Mouse (Mus musculus): ENCODE measurements around the gene Dffa. TPM values are rescaled to one million over a fixed set of nuclear protein-coding genes. Genes with fewer than 3 reads are reported as not detected.
A peak's percentile ranks its signal among the peaks of the same experiment; 100 is the strongest.

Dffa gene
- polyA plus RNA-seq, 1 experiment = 12.4 TPM

GRCm38 (mm10) chr4:149145151-149145550, 41.2 kb downstream of the Dffa start:
- TF ChIP-seq POLR2A (IDR thresholded peaks at IDR 0.05; ENCODE audit: borderline replicate concordance, control insufficient read depth, low read depth, low read length) (no peak), CTCF (IDR thresholded peaks at IDR 0.05; ENCODE audit: control insufficient read depth, insufficient read depth, low read length) (no peak)
- 90% methylated on average over 4 of the region's 4 CpGs for WGBS
- no peak overlapping the region for H3K4me3 ChIP-seq (replicated peaks; ENCODE audit: control insufficient read depth, low read depth, low read length)
- H3K4me1 ChIP-seq (ENCODE audit: control insufficient read depth, insufficient read depth, low read length) = peaks cover 1% of the 10 kb centered on the region; the same call in 1 of the 2 replicates
- H3K27ac ChIP-seq (ENCODE audit: control insufficient read depth, insufficient read depth, low read depth, low read length, poor library complexity) = no peak overlapping the region

DNA sequence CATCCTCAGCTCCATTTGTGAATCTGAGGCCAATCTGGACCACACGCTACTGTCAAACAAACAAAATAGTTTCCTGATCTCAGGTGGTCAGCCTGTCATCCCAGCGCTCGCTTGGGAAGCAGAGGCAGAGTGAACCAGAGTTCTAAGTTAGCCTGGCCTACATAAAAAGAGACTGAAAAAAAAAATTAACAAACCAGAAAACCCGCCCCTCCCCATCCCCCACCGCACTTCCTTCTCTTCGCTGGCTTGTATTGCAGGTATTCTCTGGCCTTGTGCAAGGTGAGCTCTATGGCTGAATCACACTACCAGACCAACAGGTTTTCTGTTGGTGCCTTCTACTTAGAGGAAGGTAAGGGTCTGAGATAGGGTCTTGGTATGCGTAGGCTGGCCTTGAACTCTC, 43.6 kb downstream of the Dffa start:
- WGBS = 43% methylated on average over 7 of the region's 7 CpGs
- Histone ChIP-seq H3K4me3 (replicated peaks; ENCODE audit: control insufficient read depth, low read depth, low read length) (no peak overlapping the region), H3K27ac (ENCODE audit: control insufficient read depth, insufficient read depth, low read depth, low read length, poor library complexity) (peak overlapping the region; percentile 86), H3K4me1 (ENCODE audit: control insufficient read depth, insufficient read depth, low read length) (peaks cover 4% of the 10 kb centered on the region; the same call in 1 of the 2 replicates)
- TF ChIP-seq POLR2A (IDR thresholded peaks at IDR 0.05; ENCODE audit: borderline replicate concordance, control insufficient read depth, low read depth, low read length) = no peak
- TF ChIP-seq CTCF (IDR thresholded peaks at IDR 0.05; ENCODE audit: control insufficient read depth, insufficient read depth, low read length) = no peak

GRCm38 (mm10) chr4:149148084-149148483, 44.1 kb downstream of the Dffa start:
- Histone ChIP-seq H3K4me3 (replicated peaks; ENCODE audit: control insufficient read depth, low read depth, low read length) (no peak overlapping the region), H3K27ac (ENCODE audit: control insufficient read depth, insufficient read depth, low read depth, low read length, poor library complexity) (peak overlapping the region; percentile 86), H3K4me1 (ENCODE audit: control insufficient read depth, insufficient read depth, low read length) (peaks cover 5% of the 10 kb centered on the region; the same call in 1 of the 2 replicates)
- no peak for TF ChIP-seq CTCF (IDR thresholded peaks at IDR 0.05; ENCODE audit: control insufficient read depth, insufficient read depth, low read length)
- no peak for TF ChIP-seq POLR2A (IDR thresholded peaks at IDR 0.05; ENCODE audit: borderline replicate concordance, control insufficient read depth, low read depth, low read length)
- WGBS = 42% methylated on average over 4 of the region's 4 CpGs

DNA sequence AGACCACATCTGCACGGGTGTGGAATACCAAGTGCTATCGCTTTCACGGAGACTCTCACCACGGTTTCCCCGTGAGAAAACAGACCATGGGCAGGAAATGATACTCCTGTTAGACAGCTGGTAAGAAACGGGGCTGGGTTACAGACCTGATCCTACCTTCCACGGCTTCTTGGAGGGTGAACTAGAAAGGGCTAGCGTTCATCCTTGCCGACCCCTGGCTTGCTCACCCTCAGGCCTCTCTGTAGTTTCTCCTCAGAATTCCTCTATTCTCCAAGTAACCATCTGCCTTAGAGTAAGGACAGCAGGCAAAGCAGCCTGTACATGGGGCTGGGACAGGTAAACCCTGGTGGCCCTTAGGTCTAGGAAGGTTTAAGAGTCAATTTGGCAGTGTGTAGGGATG, 45.2 kb downstream of the Dffa start:
- 53% methylated on average over 9 of the region's 9 CpGs for WGBS
- H3K27ac ChIP-seq (ENCODE audit: control insufficient read depth, insufficient read depth, low read depth, low read length, poor library complexity) = peak overlapping the region; percentile 43
- H3K4me3 ChIP-seq (replicated peaks; ENCODE audit: control insufficient read depth, low read depth, low read length) = no peak overlapping the region
- TF ChIP-seq CTCF (IDR thresholded peaks at IDR 0.05; ENCODE audit: control insufficient read depth, insufficient read depth, low read length) (no peak), POLR2A (IDR thresholded peaks at IDR 0.05; ENCODE audit: borderline replicate concordance, control insufficient read depth, low read depth, low read length) (no peak)
- peaks cover 5% of the 10 kb centered on the region; the same call in 1 of the 2 replicates for H3K4me1 ChIP-seq (ENCODE audit: control insufficient read depth, insufficient read depth, low read length)

DNA sequence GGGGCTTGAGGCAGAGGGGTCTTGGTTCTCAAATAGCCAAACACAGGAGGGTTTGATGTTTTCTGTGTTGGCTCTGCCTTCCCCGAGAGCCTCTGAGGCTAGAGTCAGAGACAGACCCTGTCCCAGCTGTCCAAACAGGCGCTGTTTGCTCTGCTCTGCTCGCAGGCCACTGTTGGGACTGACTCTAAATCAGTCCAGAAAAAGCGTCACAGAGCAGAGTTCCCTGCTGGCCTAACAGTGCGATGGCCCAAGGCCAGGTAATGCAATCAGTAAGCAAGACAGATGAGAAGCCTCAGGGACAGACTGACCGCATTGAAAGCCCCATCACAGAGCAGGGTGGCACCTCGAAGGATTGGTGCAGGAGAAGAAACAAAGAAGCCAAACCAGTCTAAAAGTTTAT, 45.7 kb downstream of the Dffa start:
- Histone ChIP-seq H3K27ac (ENCODE audit: control insufficient read depth, insufficient read depth, low read depth, low read length, poor library complexity) (no peak overlapping the region), H3K4me1 (ENCODE audit: control insufficient read depth, insufficient read depth, low read length) (peaks cover 5% of the 10 kb centered on the region; the same call in 1 of the 2 replicates), H3K4me3 (replicated peaks; ENCODE audit: control insufficient read depth, low read depth, low read length) (no peak overlapping the region)
- 81% methylated on average over 7 of the region's 7 CpGs for WGBS
- TF ChIP-seq CTCF (IDR thresholded peaks at IDR 0.05; ENCODE audit: control insufficient read depth, insufficient read depth, low read length) (no peak), POLR2A (IDR thresholded peaks at IDR 0.05; ENCODE audit: borderline replicate concordance, control insufficient read depth, low read depth, low read length) (no peak)

DNA sequence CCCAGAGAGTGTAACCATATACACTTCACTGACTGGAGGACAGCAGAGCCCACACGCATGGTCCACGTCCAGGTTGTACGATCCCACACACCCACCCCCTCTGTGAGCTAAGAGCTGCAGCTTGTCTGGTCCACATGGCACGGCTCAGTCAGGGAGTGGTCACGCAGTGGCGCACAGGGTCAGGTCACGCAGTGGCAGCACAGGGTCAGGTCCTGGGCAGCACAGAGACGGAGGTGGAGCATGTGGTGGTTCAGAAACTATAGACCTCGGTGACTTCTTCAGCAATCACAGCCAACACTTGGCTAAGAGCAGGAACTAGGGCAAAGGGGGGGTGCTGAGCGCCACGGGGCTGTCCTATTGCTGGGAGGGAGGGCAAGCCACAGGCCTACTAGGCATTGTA, 46.3 kb downstream of the Dffa start:
- TF ChIP-seq CTCF (IDR thresholded peaks at IDR 0.05; ENCODE audit: control insufficient read depth, insufficient read depth, low read length) (no peak), POLR2A (IDR thresholded peaks at IDR 0.05; ENCODE audit: borderline replicate concordance, control insufficient read depth, low read depth, low read length) (no peak)
- H3K27ac ChIP-seq (ENCODE audit: control insufficient read depth, insufficient read depth, low read depth, low read length, poor library complexity) = peak overlapping the region; percentile 35; the same call in 1 of the 2 replicates
- H3K4me1 ChIP-seq (ENCODE audit: control insufficient read depth, insufficient read depth, low read length) = peaks cover 5% of the 10 kb centered on the region; the same call in 1 of the 2 replicates
- 80% methylated on average over 11 of the region's 11 CpGs for WGBS
- H3K4me3 ChIP-seq (replicated peaks; ENCODE audit: control insufficient read depth, low read depth, low read length) = no peak overlapping the region

DNA sequence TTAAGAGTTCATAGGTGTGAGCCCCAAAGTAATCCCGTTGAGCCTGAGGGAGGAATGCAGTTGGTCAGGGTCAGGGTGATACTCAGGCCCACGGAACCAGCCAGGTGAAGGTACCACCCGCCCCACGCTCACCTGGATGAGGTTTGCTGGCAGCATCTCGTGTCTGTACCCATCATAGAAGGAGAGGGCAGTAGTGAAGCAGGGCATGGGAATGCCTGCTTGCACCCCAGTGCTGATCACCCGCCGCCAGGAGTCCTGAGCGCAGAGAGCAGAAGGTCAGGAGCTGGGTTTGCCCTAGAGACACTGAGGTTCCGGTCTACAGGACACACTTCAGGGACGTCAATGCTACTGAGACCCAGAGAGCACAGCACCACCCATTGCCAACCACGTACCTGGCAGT, 46.8 kb downstream of the Dffa start:
- Histone ChIP-seq H3K27ac (ENCODE audit: control insufficient read depth, insufficient read depth, low read depth, low read length, poor library complexity) (0 out of 2 replicates have a peak overlapping the region, but pooled peaks have one; percentile 35), H3K4me1 (ENCODE audit: control insufficient read depth, insufficient read depth, low read length) (peaks cover 5% of the 10 kb centered on the region; the same call in 1 of the 2 replicates), H3K4me3 (replicated peaks; ENCODE audit: control insufficient read depth, low read depth, low read length) (no peak overlapping the region)
- WGBS = 90% methylated on average over 11 of the region's 11 CpGs
- no peak for TF ChIP-seq CTCF (IDR thresholded peaks at IDR 0.05; ENCODE audit: control insufficient read depth, insufficient read depth, low read length)
- TF ChIP-seq POLR2A (IDR thresholded peaks at IDR 0.05; ENCODE audit: borderline replicate concordance, control insufficient read depth, low read depth, low read length) = no peak

DNA sequence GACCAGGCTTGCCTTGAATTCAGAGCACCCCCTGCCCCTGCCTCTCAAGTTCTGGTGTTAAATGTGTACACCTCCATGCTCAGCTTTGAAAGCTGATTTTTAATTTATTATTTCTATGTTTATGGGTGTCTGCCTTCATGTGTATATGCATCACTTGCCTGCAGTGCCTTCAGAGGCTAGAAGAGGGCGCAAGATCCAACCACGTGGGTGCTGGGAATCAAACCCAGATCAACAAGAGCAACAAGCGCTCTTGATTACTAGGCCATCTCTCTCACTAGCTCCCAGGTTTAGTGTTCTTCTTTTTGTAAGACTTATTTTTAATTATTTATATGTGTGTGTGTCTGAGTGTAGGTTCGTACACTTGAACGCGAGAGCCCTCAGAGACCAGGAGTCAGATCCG, 50.9 kb downstream of the Dffa start:
- Histone ChIP-seq H3K4me1 (ENCODE audit: control insufficient read depth, insufficient read depth, low read length) (peaks cover 18% of the 10 kb centered on the region), H3K4me3 (replicated peaks; ENCODE audit: control insufficient read depth, low read depth, low read length) (no peak overlapping the region), H3K27ac (ENCODE audit: control insufficient read depth, insufficient read depth, low read depth, low read length, poor library complexity) (0 out of 2 replicates have a peak overlapping the region, but pooled peaks have one; percentile 15)
- 94% methylated on average over 7 of the region's 7 CpGs for WGBS
- no peak for TF ChIP-seq POLR2A (IDR thresholded peaks at IDR 0.05; ENCODE audit: borderline replicate concordance, control insufficient read depth, low read depth, low read length)

GRCm38 (mm10) chr4:149155711-149156110, 51.8 kb downstream of the Dffa start:
- TF ChIP-seq CTCF (IDR thresholded peaks at IDR 0.05; ENCODE audit: control insufficient read depth, insufficient read depth, low read length) (no peak), POLR2A (IDR thresholded peaks at IDR 0.05; ENCODE audit: borderline replicate concordance, control insufficient read depth, low read depth, low read length) (no peak)
- Histone ChIP-seq H3K4me1 (ENCODE audit: control insufficient read depth, insufficient read depth, low read length) (peaks cover 21% of the 10 kb centered on the region), H3K4me3 (replicated peaks; ENCODE audit: control insufficient read depth, low read depth, low read length) (no peak overlapping the region), H3K27ac (ENCODE audit: control insufficient read depth, insufficient read depth, low read depth, low read length, poor library complexity) (peak overlapping the region; percentile 1; the same call in 1 of the 2 replicates)
- WGBS = 52% methylated on average over 6 of the region's 6 CpGs

Data from bone marrow, adult 2 months (tissue).